Mouse (Mus musculus) hindbrain, embryonic 15.5 days (tissue): ENCODE data around the gene Chmp6. TPM values are rescaled to one million over a fixed set of nuclear protein-coding genes. Genes with fewer than 3 reads are reported as not detected.
A peak's percentile ranks its signal among the peaks of the same experiment; 100 is the strongest.

Source experiments
- ATAC-seq: fragments of 200-750 bp; cut with Nextera tagmentation; 2 replicates; pipeline ENCODE4 v1.8.0; 2017; ENCODE audit warnings: low read depth, moderate number of reproducible peaks, moderate TSS enrichment; ENCODE audit not compliant: low FRiP score
- H3K27ac ChIP-seq: fragments of 300-500 bp; sonication (generic); replicated peaks from 2 replicates; pipeline ENCODE4 v1.5.1; 2015; ENCODE audit warnings: mild to moderate bottlenecking, inconsistent platforms
- H3K27me3 ChIP-seq: fragments of 300-500 bp; sonication (generic); 2 replicates; pipeline ENCODE4 v1.6.1; 2015; ENCODE audit warnings: control low read depth, inconsistent platforms
- H3K36me3 ChIP-seq: fragments of 300-500 bp; sonication (generic); 2 replicates; pipeline ENCODE4 v1.6.1; 2015; ENCODE audit warnings: control low read depth, inconsistent platforms
- H3K4me1 ChIP-seq: fragments of 300-500 bp; sonication (generic); replicated peaks from 2 replicates; pipeline ENCODE4 v1.6.1; 2015; ENCODE audit warnings: control low read depth, inconsistent platforms
- H3K4me2 ChIP-seq: fragments of 300-500 bp; sonication (generic); 2 replicates; pipeline ENCODE4 v1.6.1; 2015; ENCODE audit warnings: moderate library complexity, mild to moderate bottlenecking, inconsistent platforms
- H3K4me3 ChIP-seq: fragments of 300-500 bp; sonication (generic); 2 replicates; pipeline ENCODE4 v1.5.1; 2015; ENCODE audit warnings: mild to moderate bottlenecking, inconsistent platforms
- H3K9ac ChIP-seq: fragments of 300-500 bp; sonication (generic); 2 replicates; pipeline ENCODE4 v1.6.1; 2015; ENCODE audit warnings: inconsistent platforms
- H3K9me3 ChIP-seq: fragments of 300-500 bp; sonication (generic); 2 replicates; pipeline ENCODE4 v1.6.1; 2016; ENCODE audit warnings: control low read depth, inconsistent platforms
- WGBS: fragments of 180-500 bp; shearing (Covaris S2); methylation state at CpG from one replicate; pipeline ENCODE4 v1.1.7; 2015; 5-methylcytosine and 5-hydroxymethylcytosine counted together
- polyA plus RNA-seq: library from polyadenylated mRNA; unstranded; fragments of >200 nt; fragmentation: Nextera tagmentation; extraction: Ambion mirVana; gene quantifications from 2 replicates; pipeline ENCODE4 v1.2.1, GENCODE M21; 2015

The Chmp6 gene
- polyA plus RNA-seq, result 102 and 109 TPM in 2 replicates

- no peaks in the 10 kb centered on the region for H3K9me3 ChIP-seq
- peak within 1 kb of the TSS; percentile 69 for H3K27ac ChIP-seq
- peaks cover 41% of the 10 kb centered on the region for H3K4me1 ChIP-seq
- H3K4me2 ChIP-seq, result peak within 1 kb of the TSS; percentile 91
- H3K36me3 ChIP-seq, result peaks cover 15% of the 10 kb centered on the region; the same call in 1 of the 2 replicates
- ATAC-seq, result peak; percentile 76
- under 1% methylated on average over 48 of the region's 48 CpGs for WGBS
- no peaks in the 10 kb centered on the region; the same call in 1 of the 2 replicates for H3K27me3 ChIP-seq
- peak within 1 kb of the TSS; percentile 58 for H3K4me3 ChIP-seq
- peak within 1 kb of the TSS; percentile 83 for H3K9ac ChIP-seq
Observed at GRCm38 (mm10) chr11:119913291-119913934, at the start of gene Chmp6. Gene Chmp6 (plus strand): TSS chr11:119913441.

GRCm38 (mm10) chr11:119866837-119867236 lies 46.4 kb upstream of the Chmp6 start:
- no peak overlapping the region for H3K27ac ChIP-seq
- H3K27me3 ChIP-seq, result no peaks in the 10 kb centered on the region
- H3K9ac ChIP-seq, result no peak overlapping the region
- no peak overlapping the region for H3K4me2 ChIP-seq
- H3K9me3 ChIP-seq, result no peaks in the 10 kb centered on the region
- 86% methylated on average over 6 of the region's 6 CpGs for WGBS
- H3K36me3 ChIP-seq, result peaks cover 5% of the 10 kb centered on the region
- no peak overlapping the region for H3K4me3 ChIP-seq
- ATAC-seq, result no peak
- H3K4me1 ChIP-seq, result peaks cover 9% of the 10 kb centered on the region; the same call in 1 of the 2 replicates

GRCm38 (mm10) chr11:119868138-119868537 lies 45.1 kb upstream of the Chmp6 start:
- no peaks in the 10 kb centered on the region for H3K9me3 ChIP-seq
- no peaks in the 10 kb centered on the region for H3K27me3 ChIP-seq
- no peak overlapping the region for H3K9ac ChIP-seq
- H3K4me2 ChIP-seq, result no peak overlapping the region
- H3K36me3 ChIP-seq, result peaks cover 13% of the 10 kb centered on the region
- H3K4me1 ChIP-seq, result peaks cover 4% of the 10 kb centered on the region; the same call in 1 of the 2 replicates
- WGBS, result 75% methylated on average over 3 of the region's 3 CpGs
- H3K4me3 ChIP-seq, result no peak overlapping the region
- H3K27ac ChIP-seq, result peak overlapping the region; percentile 30; the same call in 1 of the 2 replicates
- no peak for ATAC-seq

- peaks cover 13% of the 10 kb centered on the region for H3K36me3 ChIP-seq
- H3K27ac ChIP-seq, result 0 out of 2 replicates have a peak overlapping the region, but pooled peaks have one; percentile 30
- 0 out of 2 replicates have a peak, but pooled peaks cover under 1% of the 10 kb centered on the region for H3K4me1 ChIP-seq
- 80% methylated on average over 4 of the region's 4 CpGs for WGBS
- H3K4me3 ChIP-seq, result no peak overlapping the region
- H3K9ac ChIP-seq, result no peak overlapping the region
- no peaks in the 10 kb centered on the region for H3K9me3 ChIP-seq
- H3K27me3 ChIP-seq, result no peaks in the 10 kb centered on the region
- no peak for ATAC-seq
- H3K4me2 ChIP-seq, result no peak overlapping the region
Observed at GRCm38 (mm10) chr11:119868556-119868955, 44.7 kb upstream of the Chmp6 start.

- no peak overlapping the region for H3K27ac ChIP-seq
- H3K9me3 ChIP-seq, result no peaks in the 10 kb centered on the region
- no peak overlapping the region for H3K9ac ChIP-seq
- H3K27me3 ChIP-seq, result no peaks in the 10 kb centered on the region
- no peak overlapping the region for H3K4me2 ChIP-seq
- ATAC-seq, result no peak
- no peak overlapping the region for H3K4me3 ChIP-seq
- no peaks in the 10 kb centered on the region for H3K4me1 ChIP-seq
- WGBS, result 81% methylated on average over 7 of the region's 7 CpGs
- H3K36me3 ChIP-seq, result peaks cover 9% of the 10 kb centered on the region
Observed at GRCm38 (mm10) chr11:119871141-119871540, 42.1 kb upstream of the Chmp6 start.

- Histone ChIP-seq H3K9ac (no peak overlapping the region), H3K36me3 (peaks cover 15% of the 10 kb centered on the region), H3K27ac (no peak overlapping the region), H3K4me2 (no peak overlapping the region), H3K4me3 (no peak overlapping the region), H3K27me3 (no peaks in the 10 kb centered on the region), H3K4me1 (no peaks in the 10 kb centered on the region), H3K9me3 (no peaks in the 10 kb centered on the region)
- WGBS, result 98% methylated on average over 4 of the region's 4 CpGs
- ATAC-seq, result no peak
Observed at GRCm38 (mm10) chr11:119873643-119874042, 39.6 kb upstream of the Chmp6 start.

- H3K27me3 ChIP-seq, result no peaks in the 10 kb centered on the region
- no peak for ATAC-seq
- WGBS, result 93% methylated on average over 1 of the region's 1 CpGs
Observed at GRCm38 (mm10) chr11:119874841-119875240, 38.4 kb upstream of the Chmp6 start.

GRCm38 (mm10) chr11:119875685-119876084 lies 37.6 kb upstream of the Chmp6 start:
- H3K27ac ChIP-seq, result no peak overlapping the region
- no peaks in the 10 kb centered on the region for H3K27me3 ChIP-seq
- no peaks in the 10 kb centered on the region for H3K9me3 ChIP-seq
- H3K9ac ChIP-seq, result no peak overlapping the region
- no peak for ATAC-seq
- no peaks in the 10 kb centered on the region for H3K4me1 ChIP-seq
- H3K36me3 ChIP-seq, result peaks cover 15% of the 10 kb centered on the region
- WGBS, result 83% methylated on average over 9 of the region's 9 CpGs
- no peak overlapping the region for H3K4me2 ChIP-seq
- no peak overlapping the region for H3K4me3 ChIP-seq

More at GRCm38 (mm10) chr11:119874841-119875240, 38.4 kb upstream of the Chmp6 start:
- Histone ChIP-seq H3K4me1 (no peaks in the 10 kb centered on the region), H3K36me3 (peaks cover 15% of the 10 kb centered on the region), H3K9me3 (no peaks in the 10 kb centered on the region), H3K4me2 (no peak overlapping the region), H3K4me3 (no peak overlapping the region), H3K27ac (no peak overlapping the region), H3K9ac (no peak overlapping the region)

- 89% methylated on average over 7 of the region's 7 CpGs for WGBS
Observed at GRCm38 (mm10) chr11:119877124-119877523, 36.1 kb upstream of the Chmp6 start.

GRCm38 (mm10) chr11:119879573-119879972 lies 33.7 kb upstream of the Chmp6 start:
- H3K4me2 ChIP-seq, result no peak overlapping the region
- no peak overlapping the region for H3K9ac ChIP-seq
- no peaks in the 10 kb centered on the region for H3K4me1 ChIP-seq
- no peaks in the 10 kb centered on the region for H3K27me3 ChIP-seq
- no peak overlapping the region for H3K27ac ChIP-seq
- H3K9me3 ChIP-seq, result no peaks in the 10 kb centered on the region
- H3K4me3 ChIP-seq, result no peak overlapping the region
- WGBS, result 90% methylated on average over 5 of the region's 5 CpGs
- ATAC-seq, result no peak
- peaks cover 6% of the 10 kb centered on the region for H3K36me3 ChIP-seq

More at GRCm38 (mm10) chr11:119877124-119877523, 36.1 kb upstream of the Chmp6 start:
- H3K9me3 ChIP-seq, result no peaks in the 10 kb centered on the region
- no peak overlapping the region for H3K9ac ChIP-seq
- no peak overlapping the region for H3K4me3 ChIP-seq
- no peak overlapping the region for H3K4me2 ChIP-seq
- no peaks in the 10 kb centered on the region for H3K4me1 ChIP-seq
- H3K27me3 ChIP-seq, result no peaks in the 10 kb centered on the region
- no peak overlapping the region for H3K27ac ChIP-seq
- peaks cover 11% of the 10 kb centered on the region for H3K36me3 ChIP-seq
- ATAC-seq, result no peak

GRCm38 (mm10) chr11:119883646-119884045 lies 29.6 kb upstream of the Chmp6 start:
- Histone ChIP-seq H3K4me2 (no peak overlapping the region), H3K9ac (no peak overlapping the region), H3K4me1 (no peaks in the 10 kb centered on the region), H3K27me3 (no peaks in the 10 kb centered on the region), H3K9me3 (no peaks in the 10 kb centered on the region), H3K27ac (no peak overlapping the region), H3K36me3 (peaks cover 11% of the 10 kb centered on the region), H3K4me3 (no peak overlapping the region)
- WGBS, result 81% methylated on average over 2 of the region's 2 CpGs
- no peak for ATAC-seq

GRCm38 (mm10) chr11:119889966-119890365 lies 23.3 kb upstream of the Chmp6 start:
- Histone ChIP-seq H3K4me1 (peaks cover 14% of the 10 kb centered on the region), H3K4me2 (no peak overlapping the region), H3K27ac (no peak overlapping the region), H3K9ac (no peak overlapping the region), H3K9me3 (no peaks in the 10 kb centered on the region), H3K27me3 (no peaks in the 10 kb centered on the region), H3K36me3 (peaks cover 33% of the 10 kb centered on the region), H3K4me3 (no peak overlapping the region)
- 97% methylated on average over 3 of the region's 3 CpGs for WGBS
- ATAC-seq, result no peak
